Mouse (Mus musculus): ENCODE data around the gene Zfp180. TPM values are rescaled to one million over a fixed set of nuclear protein-coding genes. Genes with fewer than 3 reads are reported as not detected.

Gene Zfp180
- polyA plus RNA-seq, 1 experiment from 2014 or later = 25.0 TPM

Other genes starting within 250 kb of the Zfp180 start
- not detected in 2 replicates for gene Vmn1r176, start 244.6 kb upstream of the Zfp180 start, polyA plus RNA-seq (2015; fragmentation: Nextera tagmentation; extraction: Ambion mirVana)
- not detected in 2 replicates for gene Vmn1r177, start 215.5 kb upstream of the Zfp180 start, polyA plus RNA-seq (2015; fragmentation: Nextera tagmentation; extraction: Ambion mirVana)
- gene Vmn1r178, start 189.9 kb upstream of the Zfp180 start, polyA plus RNA-seq (2015; fragmentation: Nextera tagmentation; extraction: Ambion mirVana) = not detected in 2 replicates
- gene Vmn1r179, start 154.9 kb upstream of the Zfp180 start, polyA plus RNA-seq (2015; fragmentation: Nextera tagmentation; extraction: Ambion mirVana) = not detected in 2 replicates
- gene Vmn1r180, start 131.3 kb upstream of the Zfp180 start, polyA plus RNA-seq (2015; fragmentation: Nextera tagmentation; extraction: Ambion mirVana) = not detected in 2 replicates
- not detected in 2 replicates for gene Vmn1r181, start 107.3 kb upstream of the Zfp180 start, polyA plus RNA-seq (2015; fragmentation: Nextera tagmentation; extraction: Ambion mirVana)
- gene V1rd19, start 80.2 kb upstream of the Zfp180 start, polyA plus RNA-seq (2015; fragmentation: Nextera tagmentation; extraction: Ambion mirVana) = not detected in 2 replicates
- gene Vmn1r183, start 28.7 kb upstream of the Zfp180 start, polyA plus RNA-seq (2015; fragmentation: Nextera tagmentation; extraction: Ambion mirVana) = not detected in 2 replicates
- 6.3 and 8.4 TPM in 2 replicates for gene Zfp112, start 30.4 kb downstream of the Zfp180 start, polyA plus RNA-seq (2015; fragmentation: Nextera tagmentation; extraction: Ambion mirVana)
- 19.0 and 19.3 TPM in 2 replicates for gene Zfp235, start 52.2 kb downstream of the Zfp180 start, polyA plus RNA-seq (2015; fragmentation: Nextera tagmentation; extraction: Ambion mirVana)
- 6.1 and 6.9 TPM in 2 replicates for gene Zfp114, start 93.1 kb downstream of the Zfp180 start, polyA plus RNA-seq (2015; fragmentation: Nextera tagmentation; extraction: Ambion mirVana)
- 11.8 and 13.1 TPM in 2 replicates for gene Zfp111, start 129.5 kb downstream of the Zfp180 start, polyA plus RNA-seq (2015; fragmentation: Nextera tagmentation; extraction: Ambion mirVana)
- gene Zfp109, start 155.6 kb downstream of the Zfp180 start, polyA plus RNA-seq (2015; fragmentation: Nextera tagmentation; extraction: Ambion mirVana) = 6.3 and 6.9 TPM in 2 replicates
- gene Zfp108, start 172.9 kb downstream of the Zfp180 start, polyA plus RNA-seq (2015; fragmentation: Nextera tagmentation; extraction: Ambion mirVana) = 4.4 and 4.9 TPM in 2 replicates
- 12.1 and 14.1 TPM in 2 replicates for gene Zfp93, start 188.5 kb downstream of the Zfp180 start, polyA plus RNA-seq (2015; fragmentation: Nextera tagmentation; extraction: Ambion mirVana)
- gene Zfp61, start 219.3 kb downstream of the Zfp180 start, polyA plus RNA-seq (2015; fragmentation: Nextera tagmentation; extraction: Ambion mirVana) = 43.5 and 44.0 TPM in 2 replicates
- 12.8 and 13.9 TPM in 2 replicates for gene Zfp94, start 234.7 kb downstream of the Zfp180 start, polyA plus RNA-seq (2015; fragmentation: Nextera tagmentation; extraction: Ambion mirVana)

Data from kidney, embryonic 16.5 days (tissue).